Mouse (Mus musculus): Measurements from ENCODE around the gene Bcas3. TPM values are rescaled to one million over a fixed set of nuclear protein-coding genes. Genes with fewer than 3 reads are reported as not detected.

The Bcas3 gene
- total and polyA plus RNA-seq, 3 experiments, result 20.1 to 61.0 (median 41.3) TPM

DNA sequence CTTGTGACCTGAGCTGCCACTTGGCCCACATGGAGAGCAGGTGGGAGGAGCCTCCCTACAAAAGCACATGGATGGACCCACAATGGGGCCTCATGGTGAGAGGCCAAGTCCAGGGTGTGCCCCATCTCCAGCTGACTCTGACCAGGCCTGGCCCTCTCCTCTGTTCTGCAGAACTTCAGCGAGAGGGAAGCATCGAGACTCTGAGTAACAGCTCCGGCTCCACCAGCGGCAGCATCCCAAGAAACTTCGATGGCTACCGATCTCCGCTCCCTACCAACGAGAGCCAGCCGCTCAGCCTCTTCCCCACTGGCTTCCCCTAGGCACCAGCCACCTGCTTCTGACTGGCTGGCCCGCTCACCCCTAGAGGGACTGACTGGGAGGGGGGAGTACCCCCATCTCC lies 472.1 kb downstream of the Bcas3 start:
- no peak overlapping the region for H3K4me3 ChIP-seq (ENCODE audit: low read depth, low read length)
- H3K4me1 ChIP-seq (ENCODE audit: insufficient read depth, low read depth, low read length), result peaks cover 9% of the 10 kb centered on the region; the same call in 1 of the 2 replicates
- no peaks in the 10 kb centered on the region for H3K36me3 ChIP-seq (replicated peaks)
- H3K9me3 ChIP-seq (replicated peaks), result 0 out of 2 replicates have a peak, but pooled peaks cover 3% of the 10 kb centered on the region
- H3K27me3 ChIP-seq (ENCODE audit: insufficient read depth, low read length), result peaks cover 55% of the 10 kb centered on the region
- TF ChIP-seq TAL1 (conservative IDR thresholded peaks at IDR 0.05; ENCODE audit: low read depth, low read length), result no peak
- ATAC-seq (ENCODE audit: extremely low read depth, insufficient number of reproducible peaks, low FRiP score, poor library complexity, severe bottlenecking), result no peak
- no peak for DNase-seq (ENCODE audit: low spot score)

DNA sequence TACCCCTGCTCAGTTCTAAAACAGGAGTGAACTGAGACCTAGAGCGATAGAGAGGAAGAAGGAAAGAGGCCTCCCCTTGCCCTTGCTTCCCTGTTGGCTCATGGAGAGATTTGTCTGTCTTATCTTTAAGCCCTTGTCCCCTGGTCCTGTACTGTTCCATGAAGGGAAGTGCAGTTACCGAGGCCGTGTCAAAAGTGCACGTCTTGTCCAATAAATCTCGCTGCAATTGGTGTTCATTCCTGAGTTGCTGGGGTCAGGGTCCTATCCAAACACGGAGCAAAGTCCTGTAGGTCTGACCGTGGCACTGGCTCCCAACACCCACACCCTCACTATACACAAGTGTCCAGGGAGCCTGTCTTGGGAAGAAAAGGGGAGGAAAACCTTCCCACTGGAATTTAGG lies 472.9 kb downstream of the Bcas3 start:
- H3K27me3 ChIP-seq (ENCODE audit: insufficient read depth, low read length), result peaks cover 61% of the 10 kb centered on the region
- H3K9me3 ChIP-seq (replicated peaks), result 0 out of 2 replicates have a peak, but pooled peaks cover 3% of the 10 kb centered on the region
- ATAC-seq (ENCODE audit: extremely low read depth, insufficient number of reproducible peaks, low FRiP score, poor library complexity, severe bottlenecking) (no peak), DNase-seq (ENCODE audit: low spot score) (no peak)
- H3K4me3 ChIP-seq (ENCODE audit: low read depth, low read length), result no peak overlapping the region
- TF ChIP-seq GATA2 (IDR thresholded peaks at IDR 0.05; ENCODE audit: borderline replicate concordance, low read depth, low read length) (no peak), GATA1 (IDR thresholded peaks at IDR 0.05; ENCODE audit: borderline replicate concordance, low read length) (no peak), POLR2AphosphoS5 (IDR thresholded peaks at IDR 0.05; ENCODE audit: insufficient replicate concordance, low read depth, low read length) (no peak), TAL1 (conservative IDR thresholded peaks at IDR 0.05; ENCODE audit: low read depth, low read length) (no peak), CTCF (IDR thresholded peaks at IDR 0.05; ENCODE audit: low read depth, low read length) (no peak)
- no peaks in the 10 kb centered on the region for H3K36me3 ChIP-seq (replicated peaks)
- peaks cover 9% of the 10 kb centered on the region; the same call in 1 of the 2 replicates for H3K4me1 ChIP-seq (ENCODE audit: insufficient read depth, low read depth, low read length)

DNA sequence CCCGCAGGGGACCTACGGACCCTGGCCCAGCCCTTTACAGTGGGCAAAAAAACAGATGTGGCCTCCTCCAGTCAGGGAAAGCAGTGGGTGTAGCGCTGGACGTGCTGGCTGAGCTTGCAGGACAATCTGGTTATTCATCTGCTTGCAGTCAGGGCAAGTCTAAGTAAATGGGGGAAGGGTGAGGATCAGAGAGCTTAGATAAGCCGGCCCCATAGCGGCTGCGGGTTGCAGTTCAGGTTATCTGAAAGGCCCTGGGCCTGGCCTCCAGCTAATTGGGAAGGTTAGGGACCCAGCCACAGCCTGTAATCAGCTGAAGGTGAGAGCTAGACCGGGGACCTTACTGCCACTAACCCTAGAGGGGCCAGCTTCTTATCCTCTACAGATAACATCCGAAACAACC lies 474.4 kb downstream of the Bcas3 start:
- DNase-seq (ENCODE audit: low spot score) (no peak), ATAC-seq (ENCODE audit: extremely low read depth, insufficient number of reproducible peaks, low FRiP score, poor library complexity, severe bottlenecking) (0 out of 2 replicates have a peak, but pooled peaks have one; percentile 34)
- Histone ChIP-seq H3K27me3 (ENCODE audit: insufficient read depth, low read length) (peaks cover 68% of the 10 kb centered on the region), H3K4me3 (ENCODE audit: low read depth, low read length) (no peak overlapping the region), H3K9me3 (replicated peaks) (peaks cover 14% of the 10 kb centered on the region), H3K4me1 (ENCODE audit: insufficient read depth, low read depth, low read length) (peaks cover 9% of the 10 kb centered on the region; the same call in 1 of the 2 replicates), H3K36me3 (replicated peaks) (no peaks in the 10 kb centered on the region)
- TF ChIP-seq TAL1 (conservative IDR thresholded peaks at IDR 0.05; ENCODE audit: low read depth, low read length), result no peak
- TF ChIP-seq POLR2AphosphoS5 (IDR thresholded peaks at IDR 0.05; ENCODE audit: insufficient replicate concordance, low read depth, low read length), result no peak
- TF ChIP-seq GATA2 (IDR thresholded peaks at IDR 0.05; ENCODE audit: borderline replicate concordance, low read depth, low read length), result no peak
- TF ChIP-seq CTCF (IDR thresholded peaks at IDR 0.05; ENCODE audit: low read depth, low read length), result no peak
- no peak for TF ChIP-seq GATA1 (IDR thresholded peaks at IDR 0.05; ENCODE audit: borderline replicate concordance, low read length)

DNA sequence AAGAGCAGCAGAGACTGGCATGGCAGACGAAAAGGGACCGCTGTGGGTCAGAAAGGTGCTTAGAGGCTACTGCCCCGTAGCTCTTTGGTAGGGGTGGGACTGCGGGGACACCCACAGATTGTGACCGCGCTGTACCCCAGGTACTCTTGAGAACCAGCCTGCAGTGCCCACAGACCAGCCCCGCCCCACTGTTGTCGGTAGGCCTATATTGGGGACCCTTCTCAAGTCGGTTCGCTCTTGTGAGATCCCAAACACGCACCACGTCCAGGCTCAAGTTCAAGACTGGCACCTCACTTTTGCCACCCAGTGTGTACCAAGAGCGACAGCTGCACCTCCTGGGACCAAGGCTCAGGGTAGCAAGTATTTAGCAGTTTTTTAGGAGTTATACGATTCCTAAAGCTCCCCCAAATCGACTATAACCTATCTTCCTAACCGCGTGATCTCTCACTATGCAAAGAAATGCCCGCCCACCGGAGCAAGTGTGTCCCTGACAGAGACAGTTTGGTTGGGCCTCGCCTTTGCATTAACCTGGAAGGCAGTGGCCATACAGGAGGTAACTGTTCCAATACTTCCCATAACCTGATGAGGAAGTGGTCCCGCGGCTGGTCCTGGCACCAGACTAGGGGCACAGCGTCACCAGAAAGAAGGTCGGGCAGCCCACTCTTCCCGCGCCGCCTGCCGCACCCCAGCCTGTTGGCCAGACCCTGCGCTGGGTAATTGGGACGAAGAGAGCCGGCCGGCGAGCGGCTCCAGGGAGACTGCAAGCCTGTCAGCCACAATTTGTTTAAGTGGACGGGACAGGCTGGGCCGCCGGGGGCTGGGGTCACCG lies 475.9 kb downstream of the Bcas3 start:
- Histone ChIP-seq H3K36me3 (replicated peaks) (no peaks in the 10 kb centered on the region), H3K27me3 (ENCODE audit: insufficient read depth, low read length) (peaks cover 70% of the 10 kb centered on the region), H3K9me3 (replicated peaks) (peaks cover 23% of the 10 kb centered on the region), H3K4me1 (ENCODE audit: insufficient read depth, low read depth, low read length) (peaks cover 6% of the 10 kb centered on the region; the same call in 1 of the 2 replicates), H3K4me3 (ENCODE audit: low read depth, low read length) (no peak overlapping the region)
- no peak for ATAC-seq (ENCODE audit: extremely low read depth, insufficient number of reproducible peaks, low FRiP score, poor library complexity, severe bottlenecking)
- no peak for DNase-seq (ENCODE audit: low spot score)
- no peak for TF ChIP-seq POLR2AphosphoS5 (IDR thresholded peaks at IDR 0.05; ENCODE audit: insufficient replicate concordance, low read depth, low read length)
- TF ChIP-seq GATA1 (IDR thresholded peaks at IDR 0.05; ENCODE audit: borderline replicate concordance, low read length), result no peak
- TF ChIP-seq GATA2 (IDR thresholded peaks at IDR 0.05; ENCODE audit: borderline replicate concordance, low read depth, low read length), result no peak
- no peak for TF ChIP-seq CTCF (IDR thresholded peaks at IDR 0.05; ENCODE audit: low read depth, low read length)
- no peak for TF ChIP-seq TAL1 (conservative IDR thresholded peaks at IDR 0.05; ENCODE audit: low read depth, low read length)

DNA sequence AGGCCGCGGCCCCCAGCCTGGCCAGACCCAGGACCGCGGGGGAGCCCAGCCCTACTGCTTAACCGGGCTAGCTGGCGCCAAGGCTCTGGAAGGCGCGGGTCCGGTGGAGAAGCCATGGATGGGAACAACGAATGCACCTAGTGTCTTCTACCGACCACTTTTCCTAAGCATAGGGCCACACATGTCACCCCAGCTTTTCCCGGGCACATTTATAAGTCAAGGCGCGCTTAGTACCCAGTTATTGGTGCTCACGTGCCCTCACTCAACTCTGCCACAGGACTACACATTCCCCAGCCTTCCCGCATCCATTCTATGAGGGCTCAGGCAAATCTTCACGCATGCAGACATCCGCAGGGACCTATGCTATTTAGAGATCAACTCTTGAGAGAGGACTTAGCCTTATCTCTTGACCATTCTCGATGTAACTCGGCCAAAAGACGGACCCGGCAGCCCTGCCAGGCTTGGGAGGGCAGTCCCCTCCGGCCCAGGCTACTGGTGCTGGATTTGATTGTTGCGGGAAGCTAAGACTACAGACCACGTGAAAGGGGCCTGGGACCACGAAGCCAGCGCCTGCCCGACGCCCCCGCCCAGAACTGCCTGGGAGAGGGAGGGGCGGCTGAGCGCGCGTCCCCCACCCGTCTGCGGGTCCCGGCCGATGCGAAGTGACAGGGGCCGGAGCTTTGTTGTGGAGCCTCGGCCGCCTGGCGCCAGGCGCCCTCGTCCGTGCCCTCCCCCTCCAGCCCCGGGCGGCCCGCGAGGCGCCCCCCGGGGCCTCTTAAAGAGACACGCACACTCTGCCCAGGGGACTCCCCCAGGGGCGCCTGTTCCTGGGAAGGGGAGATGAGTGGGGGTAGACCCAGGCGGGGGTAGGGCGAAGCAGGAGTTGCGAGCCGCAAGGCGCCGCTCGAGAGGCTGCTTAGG lies 476.8 kb downstream of the Bcas3 start:
- no peak for ATAC-seq (ENCODE audit: extremely low read depth, insufficient number of reproducible peaks, low FRiP score, poor library complexity, severe bottlenecking)
- Histone ChIP-seq H3K36me3 (replicated peaks) (no peaks in the 10 kb centered on the region), H3K4me3 (ENCODE audit: low read depth, low read length) (no peak overlapping the region), H3K9me3 (replicated peaks) (peaks cover 23% of the 10 kb centered on the region), H3K4me1 (ENCODE audit: insufficient read depth, low read depth, low read length) (peaks cover 6% of the 10 kb centered on the region; the same call in 1 of the 2 replicates), H3K27me3 (ENCODE audit: insufficient read depth, low read length) (peaks cover 71% of the 10 kb centered on the region)
- no peak for DNase-seq (ENCODE audit: low spot score)
- TF ChIP-seq GATA1 (IDR thresholded peaks at IDR 0.05; ENCODE audit: borderline replicate concordance, low read length) (no peak), GATA2 (IDR thresholded peaks at IDR 0.05; ENCODE audit: borderline replicate concordance, low read depth, low read length) (no peak), CTCF (IDR thresholded peaks at IDR 0.05; ENCODE audit: low read depth, low read length) (no peak), TAL1 (conservative IDR thresholded peaks at IDR 0.05; ENCODE audit: low read depth, low read length) (no peak), POLR2AphosphoS5 (IDR thresholded peaks at IDR 0.05; ENCODE audit: insufficient replicate concordance, low read depth, low read length) (no peak)

DNA sequence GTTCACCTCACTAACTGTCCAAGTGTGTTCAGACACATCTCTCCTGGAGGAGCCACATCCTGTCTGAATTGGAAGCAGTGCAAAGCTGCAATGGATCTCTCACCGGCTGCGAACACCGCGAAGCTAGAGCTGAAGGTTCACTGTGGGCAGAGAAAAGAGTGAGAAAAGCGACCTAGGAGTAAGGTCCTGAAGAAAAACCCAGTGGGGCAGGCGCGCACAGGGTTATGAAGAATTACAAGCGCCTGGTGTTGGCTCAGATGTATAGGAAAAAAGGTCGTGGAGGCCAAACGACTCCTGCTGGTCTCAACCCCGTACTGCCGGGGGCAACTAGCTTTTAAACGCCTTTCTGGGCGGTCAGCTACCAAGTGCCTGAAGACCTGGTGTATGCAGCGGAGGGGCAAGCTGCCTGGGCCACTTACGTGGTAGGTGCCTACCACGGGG lies 478.0 kb downstream of the Bcas3 start:
- no peak for ATAC-seq (ENCODE audit: extremely low read depth, insufficient number of reproducible peaks, low FRiP score, poor library complexity, severe bottlenecking)
- Histone ChIP-seq H3K36me3 (replicated peaks) (no peaks in the 10 kb centered on the region), H3K4me1 (ENCODE audit: insufficient read depth, low read depth, low read length) (peaks cover 6% of the 10 kb centered on the region; the same call in 1 of the 2 replicates), H3K4me3 (ENCODE audit: low read depth, low read length) (no peak overlapping the region), H3K9me3 (replicated peaks) (peaks cover 23% of the 10 kb centered on the region), H3K27me3 (ENCODE audit: insufficient read depth, low read length) (peaks cover 65% of the 10 kb centered on the region)
- no peak for DNase-seq (ENCODE audit: low spot score)
- TF ChIP-seq POLR2AphosphoS5 (IDR thresholded peaks at IDR 0.05; ENCODE audit: insufficient replicate concordance, low read depth, low read length) (no peak), TAL1 (conservative IDR thresholded peaks at IDR 0.05; ENCODE audit: low read depth, low read length) (no peak), GATA1 (IDR thresholded peaks at IDR 0.05; ENCODE audit: borderline replicate concordance, low read length) (no peak), GATA2 (IDR thresholded peaks at IDR 0.05; ENCODE audit: borderline replicate concordance, low read depth, low read length) (no peak), CTCF (IDR thresholded peaks at IDR 0.05; ENCODE audit: low read depth, low read length) (no peak)

Measured in G1E (cell line).